Mouse (Mus musculus) stomach, embryonic 16.5 days (tissue): Measurements from ENCODE around the gene Prpf6. TPM values are rescaled to one million over a fixed set of nuclear protein-coding genes. Genes with fewer than 3 reads are reported as not detected.

Experiments
- ATAC-seq: fragments of 200-750 bp; cut with Nextera tagmentation; 2 replicates; pipeline ENCODE4 v1.8.0; 2017; ENCODE audit warnings: moderate number of reproducible peaks, moderate TSS enrichment; ENCODE audit not compliant: insufficient read depth, low FRiP score
- H3K27ac ChIP-seq: fragments of 300-500 bp; sonication (generic); 2 replicates; pipeline ENCODE4 v1.5.1; 2014; ENCODE audit warnings: low read length
- H3K27me3 ChIP-seq: fragments of 300-500 bp; sonication (generic); 2 replicates; pipeline ENCODE4 v1.6.1; 2014; ENCODE audit warnings: low read length, control low read depth, mixed read lengths; ENCODE audit not compliant: control insufficient read depth, insufficient read depth
- H3K36me3 ChIP-seq: fragments of 300-500 bp; sonication (generic); 2 replicates; pipeline ENCODE4 v1.6.1; 2014; ENCODE audit warnings: low read length; ENCODE audit not compliant: control insufficient read depth, insufficient read depth
- H3K4me1 ChIP-seq: fragments of 300-500 bp; sonication (generic); 2 replicates; pipeline ENCODE4 v1.6.1; 2014; ENCODE audit warnings: low read length, control low read depth, mixed read lengths; ENCODE audit not compliant: control insufficient read depth, insufficient read depth
- H3K4me2 ChIP-seq: fragments of 300-500 bp; sonication (generic); 2 replicates; pipeline ENCODE4 v1.6.1; 2014; ENCODE audit warnings: low read depth, low read length, mixed read lengths
- H3K4me3 ChIP-seq: fragments of 300-500 bp; sonication (generic); replicated peaks from 2 replicates; pipeline ENCODE4 v1.5.1; 2014; ENCODE audit warnings: mild to moderate bottlenecking, low read length
- H3K9ac ChIP-seq: fragments of 300-500 bp; sonication (generic); 2 replicates; pipeline ENCODE4 v1.6.1; 2014; ENCODE audit warnings: low read length
- H3K9me3 ChIP-seq: fragments of 300-500 bp; sonication (generic); replicated peaks from 2 replicates; pipeline ENCODE4 v1.6.1; 2016; ENCODE audit warnings: low read length, control low read depth; ENCODE audit not compliant: control insufficient read depth
- WGBS: fragments of 180-500 bp; shearing (Covaris S2); extraction: QIAGEN DNeasy Blood & Tissue Kit; methylation state at CpG from one replicate; pipeline ENCODE4 v1.1.7; 2014; 5-methylcytosine and 5-hydroxymethylcytosine counted together
- polyA plus RNA-seq: library from polyadenylated mRNA; unstranded; fragments of >200 nt; fragmentation: Nextera tagmentation; extraction: Ambion mirVana; gene quantifications from 2 replicates; pipeline ENCODE4 v1.2.1, GENCODE M21; 2015

Gene Prpf6
- polyA plus RNA-seq, 1 experiment from 2014 or later = 59.1 TPM

DNA sequence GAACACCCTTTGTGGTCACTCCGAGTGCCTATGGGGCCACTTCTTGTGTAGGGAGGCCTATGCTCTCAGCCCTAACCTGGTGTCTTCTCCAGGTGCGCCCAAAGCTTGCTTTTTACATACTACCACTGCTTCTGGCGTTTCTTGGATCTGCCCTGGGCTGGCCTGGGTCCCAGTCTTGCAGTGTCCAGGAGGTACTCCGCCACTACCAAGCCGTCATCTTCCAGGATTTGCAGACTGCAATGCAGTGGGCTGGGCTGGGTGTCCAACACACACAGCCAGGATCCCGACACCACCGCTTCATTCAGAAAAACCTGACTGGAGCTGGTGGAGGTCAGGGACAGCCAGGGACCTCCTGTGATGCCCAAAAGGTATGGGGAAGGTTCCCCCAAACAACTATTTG, 66.9 kb downstream of the Prpf6 start:
- no peak overlapping the region for H3K4me2 ChIP-seq
- H3K27ac ChIP-seq = no peak overlapping the region
- no peaks in the 10 kb centered on the region for H3K27me3 ChIP-seq
- no peaks in the 10 kb centered on the region for H3K4me1 ChIP-seq
- no peak overlapping the region for H3K4me3 ChIP-seq
- ATAC-seq = no peak
- peaks cover 10% of the 10 kb centered on the region for H3K36me3 ChIP-seq
- WGBS = 80% methylated on average over 7 of the region's 7 CpGs
- no peaks in the 10 kb centered on the region for H3K9me3 ChIP-seq
- no peak overlapping the region for H3K9ac ChIP-seq

DNA sequence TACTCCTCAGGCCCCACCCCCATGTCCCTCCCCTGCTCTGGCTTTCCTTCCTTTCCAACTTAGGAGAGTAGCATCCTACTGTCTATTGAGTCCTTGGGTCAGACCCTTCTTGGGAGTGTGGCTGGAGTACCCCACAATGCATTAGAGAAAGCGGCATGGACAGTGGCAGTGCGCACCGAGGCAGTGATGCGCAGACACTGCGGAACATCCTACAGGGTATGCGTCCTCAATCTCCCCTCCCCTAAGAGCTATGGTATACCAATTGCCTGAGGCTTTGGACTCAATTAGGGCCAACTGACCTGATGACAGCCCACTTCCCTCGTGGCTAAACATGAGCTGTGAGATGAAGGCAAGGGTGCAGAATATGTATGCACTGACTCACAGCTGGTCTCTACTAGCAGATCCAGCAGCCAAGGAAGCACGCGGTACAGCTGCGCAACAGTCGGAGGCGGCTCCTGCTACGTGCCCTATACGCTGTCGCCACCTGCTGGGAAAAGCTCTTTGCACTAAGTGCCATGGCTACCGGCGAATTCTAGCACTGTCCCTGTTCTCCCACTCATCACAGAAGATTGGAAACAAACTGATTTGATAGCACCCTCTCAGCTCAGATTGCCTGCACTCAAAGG, 67.4 kb downstream of the Prpf6 start:
- Histone ChIP-seq H3K27ac (no peak overlapping the region), H3K9me3 (no peaks in the 10 kb centered on the region), H3K4me2 (no peak overlapping the region), H3K4me3 (no peak overlapping the region), H3K36me3 (peaks cover 10% of the 10 kb centered on the region), H3K4me1 (no peaks in the 10 kb centered on the region), H3K9ac (peak overlapping the region; percentile 23; the same call in 1 of the 2 replicates), H3K27me3 (no peaks in the 10 kb centered on the region)
- peak; percentile 45; the same call in 1 of the 2 replicates for ATAC-seq
- 40% methylated on average over 17 of the region's 17 CpGs for WGBS

DNA sequence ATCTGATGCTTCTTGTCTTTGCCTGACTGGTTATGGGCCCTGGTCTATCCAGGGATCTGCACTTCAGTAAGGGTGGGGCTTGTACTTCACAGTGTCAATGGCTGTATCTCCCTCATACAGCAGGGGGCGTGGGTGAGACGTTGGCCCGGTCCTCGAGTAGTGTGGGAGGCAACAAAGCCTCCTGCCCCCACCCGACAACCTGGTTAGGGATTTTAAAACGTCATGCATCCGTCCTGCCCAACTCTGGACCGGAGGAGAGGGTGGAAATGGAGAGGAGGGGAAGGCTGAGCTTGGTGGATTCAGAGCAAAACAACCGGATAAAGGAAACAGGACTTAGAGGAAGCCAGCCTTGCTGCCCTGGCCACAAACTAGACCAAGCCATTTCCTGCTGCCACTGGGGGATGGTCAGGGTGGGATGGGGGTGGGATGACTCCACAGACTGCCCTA, 68.0 kb downstream of the Prpf6 start:
- no peak overlapping the region for H3K27ac ChIP-seq
- H3K27me3 ChIP-seq = no peaks in the 10 kb centered on the region
- H3K36me3 ChIP-seq = peaks cover 10% of the 10 kb centered on the region
- H3K4me3 ChIP-seq = no peak overlapping the region
- whole genome bisulfite sequencing = 7% methylated on average over 9 of the region's 9 CpGs
- no peaks in the 10 kb centered on the region for H3K4me1 ChIP-seq
- H3K9ac ChIP-seq = peak overlapping the region; percentile 23; the same call in 1 of the 2 replicates
- no peaks in the 10 kb centered on the region for H3K9me3 ChIP-seq
- H3K4me2 ChIP-seq = no peak overlapping the region
- ATAC-seq = peak; percentile 79; the same call in 1 of the 2 replicates

DNA sequence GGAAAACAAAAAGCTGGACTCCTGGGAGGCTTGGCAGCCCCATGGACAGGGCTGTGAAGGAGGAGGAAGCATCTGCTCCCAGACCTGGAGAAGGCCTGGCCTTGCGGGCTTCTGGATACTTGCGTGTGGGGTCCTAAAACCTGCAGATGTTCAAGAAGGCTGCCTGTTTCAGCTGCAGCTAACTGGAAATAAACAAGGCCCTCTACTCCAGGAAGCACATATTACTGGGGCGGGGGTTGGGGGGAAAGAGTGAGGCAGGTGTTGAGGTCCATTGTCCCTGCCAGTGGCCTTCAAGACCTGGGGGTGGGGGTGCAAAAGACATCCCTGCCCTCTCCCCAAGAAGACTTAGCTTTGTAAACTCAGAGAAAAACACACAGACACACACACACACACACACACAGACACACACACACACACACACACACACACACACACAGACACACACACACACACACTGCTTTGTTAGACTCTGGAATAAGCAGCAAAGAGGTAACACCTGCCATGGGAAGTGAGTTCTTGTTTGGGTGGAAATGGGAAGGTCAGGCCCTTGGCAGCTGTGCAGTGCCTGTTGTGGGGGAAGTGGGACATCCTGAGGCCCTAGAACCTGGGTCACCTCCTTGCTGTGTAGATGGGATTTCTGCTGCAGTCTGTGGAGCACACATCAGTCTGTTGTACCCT, 71.1 kb downstream of the Prpf6 start:
- no peaks in the 10 kb centered on the region for H3K36me3 ChIP-seq
- WGBS = 90% methylated on average over 3 of the region's 3 CpGs
- H3K9me3 ChIP-seq = no peaks in the 10 kb centered on the region
- H3K27ac ChIP-seq = 0 out of 2 replicates have a peak overlapping the region, but pooled peaks have one; percentile 3
- no peak overlapping the region for H3K4me3 ChIP-seq
- no peak overlapping the region for H3K9ac ChIP-seq
- H3K4me1 ChIP-seq = no peaks in the 10 kb centered on the region
- ATAC-seq = peak; percentile 47
- H3K4me2 ChIP-seq = no peak overlapping the region
- H3K27me3 ChIP-seq = 0 out of 2 replicates have a peak, but pooled peaks cover 2% of the 10 kb centered on the region

DNA sequence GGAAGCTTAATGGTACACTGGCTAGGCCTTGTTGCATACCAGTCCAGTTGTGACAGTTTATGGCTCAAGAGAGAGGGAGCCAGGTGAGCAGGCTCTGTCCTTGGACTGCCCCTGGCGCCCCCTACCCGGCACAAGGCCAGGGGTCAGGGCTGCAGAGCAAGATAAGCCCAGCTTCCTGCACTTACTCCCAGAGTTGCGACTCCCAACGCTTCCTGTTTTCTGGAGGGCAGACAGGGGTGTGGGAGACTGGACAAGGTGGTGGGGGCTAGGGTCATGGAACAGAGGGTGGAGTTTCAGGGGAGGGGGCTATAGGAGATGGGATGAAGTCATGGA, 71.6 kb downstream of the Prpf6 start:
- no peaks in the 10 kb centered on the region for H3K36me3 ChIP-seq
- 0 out of 2 replicates have a peak overlapping the region, but pooled peaks have one; percentile 1 for H3K27ac ChIP-seq
- 24% methylated on average over 4 of the region's 4 CpGs for WGBS
- peak; percentile 23; the same call in 1 of the 2 replicates for ATAC-seq
- H3K9me3 ChIP-seq = no peaks in the 10 kb centered on the region
- H3K9ac ChIP-seq = no peak overlapping the region
- H3K4me1 ChIP-seq = no peaks in the 10 kb centered on the region
- no peak overlapping the region for H3K4me3 ChIP-seq
- H3K27me3 ChIP-seq = peaks cover 7% of the 10 kb centered on the region; the same call in 1 of the 2 replicates
- H3K4me2 ChIP-seq = no peak overlapping the region

DNA sequence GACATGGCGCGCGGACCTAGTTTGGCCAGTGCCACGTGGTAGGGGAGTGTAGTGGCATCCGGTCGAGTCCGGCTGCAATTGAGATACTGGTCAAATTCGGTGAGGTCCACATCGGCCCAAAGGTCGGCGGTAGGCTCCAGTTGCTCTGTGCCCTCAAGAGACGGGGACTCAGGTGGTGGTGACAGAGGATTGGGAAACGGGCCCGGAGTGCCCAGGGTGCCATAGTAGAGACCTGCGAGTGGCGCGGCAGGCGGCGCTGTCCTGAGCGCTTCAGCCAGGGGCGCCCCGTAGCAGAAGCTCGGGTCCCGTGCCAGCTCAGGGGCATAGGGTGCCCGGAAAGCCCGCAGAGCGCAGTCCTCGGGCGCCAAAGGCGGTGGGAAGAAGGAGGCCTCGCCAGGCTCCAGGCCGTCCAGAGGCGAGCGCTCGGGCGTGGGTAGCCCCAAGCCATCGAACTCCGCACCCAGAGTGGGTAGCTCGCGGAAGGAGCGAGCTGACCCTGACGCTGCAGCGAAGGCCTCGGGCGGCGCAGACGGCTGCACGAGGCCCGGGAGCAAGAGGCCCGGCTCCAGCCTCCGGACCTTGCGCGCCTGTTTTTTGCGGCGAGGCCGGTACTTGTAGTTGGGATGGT, 78.7 kb downstream of the Prpf6 start:
- 4% methylated on average over 54 of the region's 56 CpGs for WGBS
- H3K4me2 ChIP-seq = peak overlapping the region; percentile 70
- peak overlapping the region; percentile 62 for H3K9ac ChIP-seq
- peaks cover 66% of the 10 kb centered on the region for H3K27me3 ChIP-seq
- H3K27ac ChIP-seq = peak overlapping the region; percentile 17; the same call in 1 of the 2 replicates
- no peaks in the 10 kb centered on the region for H3K36me3 ChIP-seq
- H3K4me3 ChIP-seq = peak overlapping the region; percentile 50
- no peak for ATAC-seq
- H3K4me1 ChIP-seq = peaks cover 10% of the 10 kb centered on the region
- no peaks in the 10 kb centered on the region for H3K9me3 ChIP-seq

DNA sequence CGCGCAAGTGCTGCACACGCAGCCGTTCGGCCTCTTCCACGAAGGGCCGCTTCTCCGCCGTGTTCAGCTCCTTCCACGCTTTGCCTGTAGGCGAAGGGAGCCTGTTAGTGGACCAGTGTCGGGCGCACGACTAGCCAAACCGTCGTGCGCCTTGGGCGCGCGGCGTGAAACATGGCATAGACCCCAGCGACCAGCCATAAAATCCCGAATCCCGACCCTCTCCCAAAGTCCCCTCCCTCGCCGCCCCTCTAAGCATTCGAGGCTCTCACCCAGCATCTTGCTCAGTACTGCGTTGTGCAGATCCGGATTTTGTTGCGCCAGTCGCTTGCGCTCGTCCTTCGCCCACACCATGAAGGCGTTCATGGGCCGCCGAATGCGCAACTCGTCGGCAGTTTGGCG, 79.2 kb downstream of the Prpf6 start:
- ATAC-seq = no peak
- H3K4me2 ChIP-seq = peak overlapping the region; percentile 70
- H3K27me3 ChIP-seq = peaks cover 66% of the 10 kb centered on the region
- H3K4me3 ChIP-seq = peak overlapping the region; percentile 50
- no peaks in the 10 kb centered on the region for H3K36me3 ChIP-seq
- peak overlapping the region; percentile 17; the same call in 1 of the 2 replicates for H3K27ac ChIP-seq
- H3K9me3 ChIP-seq = no peaks in the 10 kb centered on the region
- peaks cover 10% of the 10 kb centered on the region for H3K4me1 ChIP-seq
- WGBS = 2% methylated on average over 41 of the region's 41 CpGs
- H3K9ac ChIP-seq = peak overlapping the region; percentile 62

DNA sequence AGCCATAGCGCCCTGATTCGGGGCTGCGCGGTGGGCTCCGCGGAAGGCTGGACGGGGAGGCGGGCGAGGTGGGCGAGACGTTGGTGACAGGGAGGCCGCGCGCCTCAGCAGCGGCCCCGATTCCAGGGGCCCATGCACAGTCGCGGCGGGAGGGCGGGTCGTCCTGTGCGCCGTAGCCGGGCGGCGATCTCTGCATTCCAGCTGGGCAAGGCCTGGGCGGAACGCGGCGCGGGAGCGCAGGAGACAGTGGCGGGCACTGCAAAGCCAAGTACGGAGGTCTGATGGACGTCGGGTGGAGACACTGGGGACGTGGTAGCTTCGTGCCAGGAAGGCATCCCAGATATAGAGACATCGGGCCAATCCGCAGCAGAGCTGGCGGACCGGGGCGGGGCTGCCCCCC, 79.7 kb downstream of the Prpf6 start, which contains the start of gene Sox18:
TSS of gene Sox18 (minus strand) at position 315 of the 400 bp plus-strand sequence.
- Histone ChIP-seq H3K4me3 (peak within 1 kb of the TSS; percentile 50), H3K9ac (peak within 1 kb of the TSS; percentile 62), H3K27ac (peak within 1 kb of the TSS; percentile 17; the same call in 1 of the 2 replicates), H3K27me3 (peaks cover 66% of the 10 kb centered on the region), H3K4me1 (peaks cover 10% of the 10 kb centered on the region), H3K36me3 (no peaks in the 10 kb centered on the region), H3K4me2 (peak within 1 kb of the TSS; percentile 70), H3K9me3 (no peaks in the 10 kb centered on the region)
- peak; percentile 38; the same call in 1 of the 2 replicates for ATAC-seq
- under 1% methylated on average over 43 of the region's 43 CpGs for WGBS

DNA sequence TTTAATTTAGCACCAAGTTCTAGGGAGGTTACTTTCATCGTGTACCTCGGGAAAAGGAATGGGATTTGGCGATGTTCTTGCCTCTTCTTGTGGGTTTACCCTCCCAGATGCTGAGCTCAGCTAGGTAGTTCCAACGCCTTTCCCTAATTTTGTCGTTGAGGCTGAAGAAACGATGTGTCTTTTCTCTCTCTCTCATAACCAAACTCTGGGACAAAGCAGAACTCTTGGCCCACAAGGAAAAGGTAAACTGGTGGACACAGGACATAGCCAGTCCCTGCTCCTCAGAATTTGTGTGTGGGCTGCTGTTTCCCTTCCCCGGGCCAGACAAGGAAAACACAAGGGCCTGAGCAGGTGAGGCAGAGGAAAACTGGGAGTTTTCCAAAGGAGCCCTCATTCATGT, 80.3 kb downstream of the Prpf6 start:
- 28% methylated on average over 7 of the region's 7 CpGs for WGBS
- ATAC-seq = no peak
- 0 out of 2 replicates have a peak overlapping the region, but pooled peaks have one; percentile 50 for H3K4me3 ChIP-seq
- H3K9me3 ChIP-seq = no peaks in the 10 kb centered on the region
- H3K27ac ChIP-seq = no peak overlapping the region
- H3K27me3 ChIP-seq = peaks cover 66% of the 10 kb centered on the region
- H3K4me2 ChIP-seq = peak overlapping the region; percentile 70; the same call in 1 of the 2 replicates
- H3K4me1 ChIP-seq = peaks cover 10% of the 10 kb centered on the region
- H3K9ac ChIP-seq = no peak overlapping the region
- no peaks in the 10 kb centered on the region for H3K36me3 ChIP-seq
